ENCODE assay signal across 9 mouse cellular contexts in the genomic region with DNA sequence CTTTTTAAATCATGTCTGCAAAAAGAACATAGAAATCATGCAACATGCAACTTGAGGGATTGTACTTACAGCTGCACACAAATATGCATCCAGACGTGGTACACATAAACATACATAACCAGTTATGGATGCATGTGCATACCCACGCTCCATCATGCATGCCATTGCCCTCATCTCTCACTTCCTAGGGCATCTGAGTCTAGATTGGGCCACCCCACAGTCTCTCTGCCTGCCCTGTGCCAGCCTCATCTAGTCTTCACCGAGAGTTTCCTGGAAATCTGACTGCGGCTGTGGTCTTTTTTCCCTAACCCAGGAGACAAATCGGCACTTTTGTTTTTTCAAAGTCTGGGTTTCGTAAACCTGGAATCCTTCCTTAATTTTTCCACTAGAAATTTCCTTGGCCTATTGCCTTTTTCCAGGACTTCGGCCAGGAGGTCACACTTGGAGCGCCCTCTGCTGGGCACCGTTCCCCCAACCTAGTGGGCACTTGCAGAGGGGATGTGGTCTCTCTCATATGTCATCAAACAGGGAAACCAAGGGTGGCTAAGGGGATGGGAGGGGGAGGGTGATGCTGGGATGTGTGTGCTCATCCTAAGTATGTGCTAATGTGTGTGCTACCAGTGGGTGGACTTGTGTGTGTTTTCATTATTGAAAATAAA. TPM values are rescaled to one million over a fixed set of nuclear protein-coding genes. Genes with fewer than 3 reads are reported as not detected.
A peak's percentile ranks its signal among the peaks of the same experiment; 100 is the strongest.
DNase-seq lines count a peak whose midpoint lies in the region; ATAC-seq lines count a peak whose summit lies in the region.
"Had no signal": no experiment of that assay in that cellular context is flagged by ENCODE, and none has a peak within 500 bp of the region (broad histone marks: within the 10 kb centered on the region; RNA-seq: fewer than 3 reads in every experiment).

No protein-coding gene starts in this region.

- no peak overlapping the region for H3K4me2 ChIP-seq in embryonic facial prominence, embryonic 11.5 days (ENCODE audit: low read depth, low read length)
- H3K4me2 ChIP-seq in liver, embryonic 11.5 days: no peak overlapping the region
- H3K4me2 ChIP-seq: stomach, embryonic 15.5 days had no signal

- no peak overlapping the region for H3K4me3 ChIP-seq in embryonic facial prominence, embryonic 11.5 days (ENCODE audit: low read depth, low read length)
- H3K4me3 ChIP-seq in liver, embryonic 11.5 days (ENCODE audit: low read depth, low read length): no peak overlapping the region
- H3K4me3 ChIP-seq: stomach, embryonic 15.5 days had no signal

- H3K9ac ChIP-seq in embryonic facial prominence, embryonic 11.5 days (replicated peaks; ENCODE audit: low read length): no peak overlapping the region
- H3K9ac ChIP-seq in liver, embryonic 11.5 days (ENCODE audit: low read depth, low read length): no peak overlapping the region
- H3K9ac ChIP-seq: stomach, embryonic 15.5 days had no signal

- no peaks in the 10 kb centered on the region for H3K4me1 ChIP-seq in embryonic facial prominence, embryonic 11.5 days (ENCODE audit: control insufficient read depth, insufficient read depth, low read length)
- H3K4me1 ChIP-seq in liver, embryonic 11.5 days (replicated peaks; ENCODE audit: control insufficient read depth, insufficient read depth, low read length): peaks cover 3% of the 10 kb centered on the region; the same call in 1 of the 2 replicates
- H3K4me1 ChIP-seq: stomach, embryonic 15.5 days had no signal

- DNase-seq in 3134 (ENCODE audit: extremely low read depth, insufficient read length, low spot score): peak; percentile 56
- DNase-seq in CD4-positive helper T cell, adult 2 months (ENCODE audit: low read depth, low spot score): peak; percentile 71
- DNase-seq in adrenal gland, postnatal 4 days (ENCODE audit: low spot score in 2 of 2): peak; percentile 52 to 57
- peak; percentile 79 for DNase-seq in embryonic facial prominence, embryonic 11.5 days (ENCODE audit: low spot score)
- DNase-seq in heart, postnatal 4 days: peak; percentile 92
- peak; percentile 68 for DNase-seq in liver, embryonic 11.5 days (ENCODE audit: low spot score)
- peak; percentile 49 for DNase-seq in retina, postnatal 7 days (ENCODE audit: low read depth, low spot score)
- peak; percentile 56 to 88 for DNase-seq in urinary bladder, postnatal 4 days (ENCODE audit: low spot score in 2 of 2)

- no peaks in the 10 kb centered on the region for H3K36me3 ChIP-seq in embryonic facial prominence, embryonic 11.5 days (replicated peaks; ENCODE audit: control insufficient read depth, insufficient read depth, low read depth, low read length)
- no peaks in the 10 kb centered on the region for H3K36me3 ChIP-seq in liver, embryonic 11.5 days (ENCODE audit: control insufficient read depth, insufficient read depth, low read length)
- H3K36me3 ChIP-seq: stomach, embryonic 15.5 days had no signal

- WGBS in embryonic facial prominence, embryonic 11.5 days: 36% methylated on average over 9 of the region's 9 CpGs
- WGBS in liver, embryonic 11.5 days: 31% methylated on average over 9 of the region's 9 CpGs

- no peaks in the 10 kb centered on the region for H3K9me3 ChIP-seq in embryonic facial prominence, embryonic 11.5 days (replicated peaks; ENCODE audit: control insufficient read depth, low read length)
- H3K9me3 ChIP-seq in liver, embryonic 11.5 days (ENCODE audit: control insufficient read depth, low read length): no peaks in the 10 kb centered on the region
- H3K9me3 ChIP-seq: stomach, embryonic 15.5 days had no signal

- no peaks in the 10 kb centered on the region for H3K27me3 ChIP-seq in embryonic facial prominence, embryonic 11.5 days (ENCODE audit: control insufficient read depth, insufficient read depth, low read length)
- no peaks in the 10 kb centered on the region for H3K27me3 ChIP-seq in liver, embryonic 11.5 days (replicated peaks; ENCODE audit: control insufficient read depth, insufficient read depth, low read length)
- H3K27me3 ChIP-seq: stomach, embryonic 15.5 days had no signal

- H3K27ac ChIP-seq in embryonic facial prominence, embryonic 11.5 days (replicated peaks; ENCODE audit: low read depth, low read length): no peak overlapping the region
- no peak overlapping the region for H3K27ac ChIP-seq in liver, embryonic 11.5 days (ENCODE audit: low read depth, low read length)
- H3K27ac ChIP-seq: stomach, embryonic 15.5 days had no signal

- ATAC-seq in embryonic facial prominence, embryonic 11.5 days (replicated peaks; ENCODE audit: insufficient number of reproducible peaks, low FRiP score, low TSS enrichment, low read depth): no peak
- ATAC-seq in liver, embryonic 11.5 days (replicated peaks; ENCODE audit: low FRiP score): no peak

RNA-seq across cellular contexts. Expression of gene Traf1, which starts 8.6 kb away (rescaled TPM):
- total RNA-seq in adrenal gland, postnatal 4 days (2021): 1 to 10 TPM; 2.1 to 3.4 TPM
- polyA plus RNA-seq in embryonic facial prominence, embryonic 11.5 days (2014; fragmentation: Nextera tagmentation; extraction: Ambion mirVana): 0.35 and 1.1 TPM in 2 replicates
- 1 to 10 TPM in 1 of 2 experiments, under 1 TPM in 1; 0.41 to 1.7 TPM for total RNA-seq in heart, postnatal 4 days (2021)
- 0.38 TPM in 2 replicates for polyA plus RNA-seq in liver, embryonic 11.5 days (2014; fragmentation: Nextera tagmentation; extraction: Ambion mirVana)

RNA-seq across cellular contexts. Expression of gene Phf19, which starts 56.4 kb away (rescaled TPM):
- total RNA-seq in adrenal gland, postnatal 4 days (2021): 10 to 100 TPM in 1 of 2 experiments, 1 to 10 TPM in 1; 8.3 to 10.4 TPM
- polyA plus RNA-seq in embryonic facial prominence, embryonic 11.5 days (2014; fragmentation: Nextera tagmentation; extraction: Ambion mirVana): 2.2 and 2.3 TPM in 2 replicates
- 1 to 10 TPM; 6.2 to 6.6 TPM for total RNA-seq in heart, postnatal 4 days (2021)
- polyA plus RNA-seq in liver, embryonic 11.5 days (2014; fragmentation: Nextera tagmentation; extraction: Ambion mirVana): 4.5 and 5.2 TPM in 2 replicates
